ENCODE assay signal across 8 mouse cellular contexts in genomic region chr12:70911029-70911428, GRCm38 (mm10). TPM values are rescaled to one million over a fixed set of nuclear protein-coding genes. Genes with fewer than 3 reads are reported as not detected.
A peak's percentile ranks its signal among the peaks of the same experiment; 100 is the strongest.
DNase-seq lines count a peak whose midpoint lies in the region; ATAC-seq and TF ChIP-seq lines count a peak whose summit lies in the region.

No protein-coding gene starts in this region.

- WGBS in forebrain, embryonic 10.5 days, result 15% methylated on average over 5 of the region's 5 CpGs
- WGBS in lung, adult 2 months, result 5% methylated on average over 5 of the region's 5 CpGs
- 10% methylated on average over 5 of the region's 5 CpGs for WGBS in neural tube, embryonic 15.5 days

- peak; percentile 24 for DNase-seq in brain, embryonic 18.5 days (ENCODE audit: low read depth, low spot score)
- peak; percentile 79 for DNase-seq in forebrain, embryonic 10.5 days (ENCODE audit: extremely low spot score, low spot score)
- DNase-seq in heart, postnatal 10 days, result peak; percentile 91 to 93
- peak; percentile 73 to 92 for DNase-seq in kidney, postnatal 36 days
- DNase-seq in lung, adult 2 months, result peak; percentile 77
- peak; percentile 76 for DNase-seq in testis, postnatal 14 days (ENCODE audit: low spot score)

- H3K36me3 ChIP-seq in forebrain, embryonic 10.5 days (replicated peaks), result no peaks in the 10 kb centered on the region
- no peaks in the 10 kb centered on the region for H3K36me3 ChIP-seq in neural tube, embryonic 15.5 days

- H3K4me3 ChIP-seq in forebrain, embryonic 10.5 days, result no peak overlapping the region
- no peak overlapping the region for H3K4me3 ChIP-seq in lung, adult 2 months (replicated peaks; ENCODE audit: extremely low read depth, low read depth, low read length)
- H3K4me3 ChIP-seq in neural tube, embryonic 15.5 days (replicated peaks), result no peak overlapping the region

- no peak overlapping the region for H3K4me2 ChIP-seq in neural tube, embryonic 15.5 days

- peak; percentile 96 for TF ChIP-seq CTCF in lung, adult 2 months (IDR thresholded peaks at IDR 0.05; ENCODE audit: insufficient read depth, low read length)

- intact Hi-C loops in heart, postnatal 10 days (cut with DNase I), result loop anchor here (10.0 kb wide), 1 partner anchor 676 kb away; the partner anchor contains the start of gene Pygl

- no peak overlapping the region for H3K9ac ChIP-seq in neural tube, embryonic 15.5 days (replicated peaks)

- no peaks in the 10 kb centered on the region for H3K9me3 ChIP-seq in forebrain, embryonic 10.5 days
- no peaks in the 10 kb centered on the region for H3K9me3 ChIP-seq in neural tube, embryonic 15.5 days (replicated peaks)

- H3K4me1 ChIP-seq in forebrain, embryonic 10.5 days, result peaks cover 10% of the 10 kb centered on the region
- peaks cover 4% of the 10 kb centered on the region; the same call in 1 of the 2 replicates for H3K4me1 ChIP-seq in lung, adult 2 months (ENCODE audit: control insufficient read depth, insufficient read depth, low read length)
- H3K4me1 ChIP-seq in neural tube, embryonic 15.5 days, result peaks cover 13% of the 10 kb centered on the region

- no peak overlapping the region for H3K27ac ChIP-seq in forebrain, embryonic 10.5 days
- H3K27ac ChIP-seq in neural tube, embryonic 15.5 days (replicated peaks), result no peak overlapping the region

- TF ChIP-seq POLR2A in lung, adult 2 months (IDR thresholded peaks at IDR 0.05; ENCODE audit: borderline replicate concordance, extremely low read depth, low read depth, low read length), result no peak

- no peaks in the 10 kb centered on the region for H3K27me3 ChIP-seq in forebrain, embryonic 10.5 days (ENCODE audit: poor library complexity, severe bottlenecking)
- no peaks in the 10 kb centered on the region for H3K27me3 ChIP-seq in neural tube, embryonic 15.5 days (replicated peaks)

- ATAC-seq in CD4-positive, CD25-positive, alpha-beta regulatory T cell, adult 4 months, result peak; percentile 61
- peak; percentile 86 for ATAC-seq in neural tube, embryonic 15.5 days (ENCODE audit: low FRiP score)

RNA-seq across cellular contexts. Expression of gene Actr10, which starts 26.6 kb away (rescaled TPM):
- polyA plus RNA-seq in CD4-positive, CD25-positive, alpha-beta regulatory T cell, adult 4 months (2017; shearing (Covaris generic)), result 100 to 1,000 TPM; 223 to 263 TPM
- polyA plus RNA-seq in forebrain, embryonic 10.5 days (2016; fragmentation: Nextera tagmentation; extraction: Ambion mirVana), result 217 and 218 TPM in 2 replicates
- 100 to 1,000 TPM; 166 to 172 TPM for total RNA-seq in heart, postnatal 10 days (2021)
- polyA plus RNA-seq in lung, adult 2 months (2012; rRNA removed), result 11.7 and 26.5 TPM in 2 replicates
- polyA plus RNA-seq in neural tube, embryonic 15.5 days (2015; fragmentation: Nextera tagmentation; extraction: Ambion mirVana), result 181 and 190 TPM in 2 replicates

Comparison
In these comparisons a context has a peak if more than half of its experiments do, and no peak if none do; other contexts are left out.
1. DNase-seq: peak in every context shown above with its lines; median percentile 92 in heart, postnatal 10 days; 82 in kidney, postnatal 36 days; 79 in forebrain, embryonic 10.5 days; 77 in lung, adult 2 months; 76 in testis, postnatal 14 days; 24 in brain, embryonic 18.5 days.